Mouse (Mus musculus): ENCODE results near the gene Ulk4. TPM values are rescaled to one million over a fixed set of nuclear protein-coding genes. Genes with fewer than 3 reads are reported as not detected.

Gene Ulk4
- total RNA-seq, 4 experiments from 2014 or later: 7.7 to 10.4 (median 9.2) TPM

GRCm38 (mm10) chr9:121029786-121030185 is 247.2 kb downstream of the Ulk4 start:
- no peak for DNase-seq (ENCODE audit: low spot score in 2 of 2)

- DNase-seq (ENCODE audit: low spot score in 2 of 2): no peak
Observed at GRCm38 (mm10) chr9:121023526-121024264, 253.3 kb downstream of the Ulk4 start.

- no peak for DNase-seq (ENCODE audit: low spot score in 2 of 2)
Observed at GRCm38 (mm10) chr9:121020360-121020759, 256.6 kb downstream of the Ulk4 start.

- DNase-seq (ENCODE audit: low spot score in 2 of 2): no peak
Observed at GRCm38 (mm10) chr9:121019932-121020331, 257.1 kb downstream of the Ulk4 start.

- no peak for DNase-seq (ENCODE audit: low spot score in 2 of 2)
Observed at GRCm38 (mm10) chr9:121018524-121019315, 258.3 kb downstream of the Ulk4 start.

- DNase-seq (ENCODE audit: low spot score in 2 of 2): no peak
Observed at GRCm38 (mm10) chr9:121015810-121016502, 261.0 kb downstream of the Ulk4 start.

GRCm38 (mm10) chr9:121011540-121011939 is 265.5 kb downstream of the Ulk4 start:
- DNase-seq (ENCODE audit: low spot score in 2 of 2): no peak

- DNase-seq (ENCODE audit: low spot score in 2 of 2): no peak
Observed at GRCm38 (mm10) chr9:121010544-121010943, 266.5 kb downstream of the Ulk4 start.

GRCm38 (mm10) chr9:121005961-121006360 is 271.0 kb downstream of the Ulk4 start:
- no peak for DNase-seq (ENCODE audit: low spot score in 2 of 2)

GRCm38 (mm10) chr9:121001681-121002540 is 275.1 kb downstream of the Ulk4 start:
- no peak for DNase-seq (ENCODE audit: low spot score in 2 of 2)

- DNase-seq (ENCODE audit: low spot score in 2 of 2): peak in 1 of 2 experiments; percentile 55
Observed at GRCm38 (mm10) chr9:121000641-121001320, 276.2 kb downstream of the Ulk4 start.

GRCm38 (mm10) chr9:120998696-120999095 is 278.3 kb downstream of the Ulk4 start:
- no peak for DNase-seq (ENCODE audit: low spot score in 2 of 2)

- DNase-seq (ENCODE audit: low spot score in 2 of 2): no peak
Observed at GRCm38 (mm10) chr9:120994223-120995155, 282.5 kb downstream of the Ulk4 start.

- DNase-seq (ENCODE audit: low spot score in 2 of 2): no peak
Observed at GRCm38 (mm10) chr9:120993004-120993403, 284.0 kb downstream of the Ulk4 start.

GRCm38 (mm10) chr9:120991801-120992200 is 285.2 kb downstream of the Ulk4 start:
- DNase-seq (ENCODE audit: low spot score in 2 of 2): no peak

- no peak for DNase-seq (ENCODE audit: low spot score in 2 of 2)
Observed at GRCm38 (mm10) chr9:120989806-120990700, 286.9 kb downstream of the Ulk4 start.

- no peak for DNase-seq (ENCODE audit: low spot score in 2 of 2)
Observed at GRCm38 (mm10) chr9:120988088-120988487, 288.9 kb downstream of the Ulk4 start.

GRCm38 (mm10) chr9:120986994-120987393 is 290.0 kb downstream of the Ulk4 start:
- DNase-seq (ENCODE audit: low spot score in 2 of 2): no peak

All from left cerebral cortex, adult 8-10 months (tissue).